Mouse (Mus musculus) brain, adult 2 months (tissue): ENCODE measurements at regions not wholly inside any gene's neighbourhood (a gene's known extent, or its start where the extent isn't known, plus 50 kb on each side); places are given as distances from the start of the nearest gene placed in this dataset.

Source experiments
- DNase-seq: peaks from one replicate; pipeline ENCODE4 v3.0.0; 2011; ENCODE audit warnings: low read depth, low spot score

DNA sequence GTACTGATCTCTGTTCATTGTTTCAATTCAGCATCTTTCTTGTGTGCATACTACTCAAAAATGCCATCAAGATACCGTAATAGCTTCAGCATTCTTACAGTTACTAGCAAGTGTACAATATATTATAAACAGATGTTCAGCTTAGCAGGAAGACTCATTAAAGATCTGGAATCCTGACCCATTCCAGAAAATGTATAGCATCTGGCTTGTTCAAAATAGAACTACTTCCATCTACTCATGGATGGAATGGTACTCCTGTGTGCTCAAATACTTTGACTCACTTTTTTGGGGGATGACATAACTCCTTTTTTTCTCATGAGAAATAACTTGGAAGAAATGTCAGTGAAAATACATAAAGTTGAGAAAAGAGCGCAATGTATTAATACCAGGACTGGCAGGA is 291.2 kb upstream of the Manea start:
- DNase-seq: no peak

DNA sequence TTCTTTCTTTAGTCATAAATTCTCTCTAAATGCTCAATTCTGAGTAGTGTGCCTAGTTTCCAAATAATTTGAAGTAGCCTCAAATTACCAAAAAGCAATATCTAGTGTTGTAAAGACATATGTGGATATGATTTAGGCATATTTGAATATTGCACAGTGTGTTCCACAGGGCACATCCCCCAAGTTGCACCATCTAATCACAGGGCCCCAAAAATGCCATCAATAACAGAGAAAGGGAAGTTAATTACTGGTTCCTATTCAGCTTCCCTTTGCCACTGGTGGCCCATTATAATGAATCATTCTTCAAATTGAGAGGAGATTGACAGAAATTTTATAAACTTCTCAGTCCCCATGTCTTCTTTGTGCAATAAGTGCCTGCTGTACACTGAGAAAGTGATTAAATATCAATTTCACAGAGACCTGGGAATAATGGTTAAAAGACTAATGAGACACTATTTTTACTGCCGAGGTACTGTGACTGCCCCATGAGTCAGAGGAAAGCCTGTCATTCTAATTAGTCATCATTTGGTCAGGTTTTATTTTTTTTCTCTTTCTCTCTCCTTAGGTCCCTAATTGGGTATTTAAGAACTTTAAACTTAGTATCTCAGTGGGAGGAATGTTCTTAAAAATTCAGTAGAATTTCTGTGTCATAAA is 284.0 kb upstream of the Manea start:
- peak; percentile 25 for DNase-seq

DNA sequence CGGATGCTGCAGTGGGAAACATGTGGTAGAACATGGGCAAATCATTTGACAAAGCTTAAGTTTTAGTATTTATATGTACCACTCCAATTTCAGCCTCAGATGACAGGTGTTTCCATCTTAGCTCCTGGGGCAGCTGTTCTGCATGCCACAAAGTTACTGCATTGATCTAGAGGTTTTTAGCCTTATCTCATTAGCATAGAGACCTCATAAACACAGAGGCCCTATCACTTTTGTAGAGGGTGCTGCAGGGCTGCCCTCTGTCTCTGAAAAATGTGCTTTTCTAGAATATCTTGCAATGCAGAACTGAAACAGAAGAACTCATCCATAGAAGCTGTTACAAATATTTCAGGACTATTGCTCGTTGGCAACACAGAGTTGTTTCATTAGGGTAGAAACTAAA is 283.0 kb upstream of the Manea start:
- no peak for DNase-seq

DNA sequence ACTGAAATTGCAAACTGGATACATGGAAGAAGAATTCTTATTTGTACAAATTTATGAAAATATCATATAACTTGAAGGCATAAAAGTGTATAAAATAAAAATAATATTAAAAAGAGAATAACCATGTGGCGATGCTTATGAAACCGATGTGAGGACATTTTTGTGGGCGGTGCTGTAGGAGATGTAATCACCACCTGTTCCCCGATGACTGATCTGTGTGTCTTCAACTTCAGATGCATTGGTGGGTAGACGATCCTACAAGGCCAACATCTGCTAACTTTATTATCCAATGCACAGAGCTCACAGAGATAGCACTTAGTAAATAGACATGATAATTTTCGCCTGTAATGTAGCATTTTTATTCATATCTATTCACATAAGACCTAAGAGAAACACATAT is 281.1 kb upstream of the Manea start:
- no peak for DNase-seq

GRCm38 (mm10) chr4:26589081-26589869 is 242.6 kb upstream of the Manea start:
- peak; percentile 45 for DNase-seq

GRCm38 (mm10) chr4:26555690-26556089 is 209.0 kb upstream of the Manea start:
- DNase-seq: no peak

GRCm38 (mm10) chr4:26543833-26544232 is 197.1 kb upstream of the Manea start:
- peak; percentile 69 for DNase-seq

GRCm38 (mm10) chr4:26542511-26542910 is 195.8 kb upstream of the Manea start:
- DNase-seq: no peak

DNA sequence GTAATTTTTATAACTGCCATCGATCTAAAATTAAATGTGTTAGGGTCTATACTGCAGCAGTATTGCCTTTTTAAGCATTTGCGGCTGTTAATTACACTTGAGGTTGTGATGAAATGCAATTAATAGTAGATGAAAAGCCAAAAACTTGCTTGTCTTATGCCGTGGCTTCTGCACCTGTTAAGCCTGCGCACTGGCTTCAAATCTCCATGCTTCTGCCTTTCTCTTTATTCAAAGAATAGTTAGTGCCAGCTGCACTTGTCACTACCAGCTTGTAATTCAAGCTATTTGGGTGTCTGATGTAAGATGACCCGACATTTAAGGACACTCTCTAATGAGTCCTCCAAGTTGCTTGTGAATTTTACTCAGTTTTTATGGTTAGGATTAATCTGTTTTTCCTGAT is 161.3 kb upstream of the Manea start:
- DNase-seq: peak; percentile 8

DNA sequence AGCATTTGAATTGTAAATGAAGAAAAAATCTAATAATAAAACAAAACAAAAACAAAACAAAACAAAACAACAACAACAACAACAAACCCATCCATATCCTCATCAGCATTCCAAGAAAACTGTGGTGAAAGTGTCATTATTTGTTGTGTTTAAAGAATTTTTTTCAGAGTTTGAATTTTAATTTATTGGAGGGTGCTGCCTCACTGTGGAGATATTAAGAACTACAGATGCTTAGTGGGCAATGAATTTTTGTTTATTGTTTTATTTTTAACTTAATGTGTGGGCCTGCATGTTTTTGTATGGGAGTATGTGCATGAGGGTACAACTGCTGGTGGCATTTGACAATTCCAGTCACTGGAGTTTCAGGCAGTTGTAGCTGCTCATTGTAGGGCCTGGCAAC is 147.6 kb upstream of the Manea start:
- peak; percentile 7 for DNase-seq

DNA sequence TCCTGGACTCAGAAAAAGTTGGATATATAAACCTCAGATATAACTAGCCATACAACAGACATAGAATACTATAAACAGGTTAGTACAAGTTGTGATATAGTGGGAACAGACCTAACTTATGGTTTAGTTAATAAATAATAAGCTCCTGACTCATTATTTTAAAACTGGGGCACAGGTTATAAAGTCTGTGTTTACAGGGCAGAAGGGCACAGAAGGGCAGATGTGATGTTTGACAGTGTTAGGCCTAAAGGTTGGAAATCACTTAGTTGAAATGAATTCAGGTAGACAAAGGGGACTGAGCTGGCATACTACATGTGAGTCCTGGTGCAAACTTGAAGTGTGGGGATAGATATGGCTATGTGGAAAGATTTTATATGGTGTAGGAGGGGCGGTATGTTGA is 128.2 kb upstream of the Manea start:
- DNase-seq: no peak

- DNase-seq: no peak
Measured at GRCm38 (mm10) chr4:26441533-26441932, 94.8 kb upstream of the Manea start.

- no peak for DNase-seq
Measured at GRCm38 (mm10) chr4:26422084-26422483, 75.4 kb upstream of the Manea start.

GRCm38 (mm10) chr4:26404266-26404665 is 57.6 kb upstream of the Manea start:
- peak; percentile 64 for DNase-seq

GRCm38 (mm10) chr4:26402213-26402612 is 55.5 kb upstream of the Manea start:
- DNase-seq: peak; percentile 98
